Mouse (Mus musculus): ENCODE measurements around the gene Wdr25.

DNA sequence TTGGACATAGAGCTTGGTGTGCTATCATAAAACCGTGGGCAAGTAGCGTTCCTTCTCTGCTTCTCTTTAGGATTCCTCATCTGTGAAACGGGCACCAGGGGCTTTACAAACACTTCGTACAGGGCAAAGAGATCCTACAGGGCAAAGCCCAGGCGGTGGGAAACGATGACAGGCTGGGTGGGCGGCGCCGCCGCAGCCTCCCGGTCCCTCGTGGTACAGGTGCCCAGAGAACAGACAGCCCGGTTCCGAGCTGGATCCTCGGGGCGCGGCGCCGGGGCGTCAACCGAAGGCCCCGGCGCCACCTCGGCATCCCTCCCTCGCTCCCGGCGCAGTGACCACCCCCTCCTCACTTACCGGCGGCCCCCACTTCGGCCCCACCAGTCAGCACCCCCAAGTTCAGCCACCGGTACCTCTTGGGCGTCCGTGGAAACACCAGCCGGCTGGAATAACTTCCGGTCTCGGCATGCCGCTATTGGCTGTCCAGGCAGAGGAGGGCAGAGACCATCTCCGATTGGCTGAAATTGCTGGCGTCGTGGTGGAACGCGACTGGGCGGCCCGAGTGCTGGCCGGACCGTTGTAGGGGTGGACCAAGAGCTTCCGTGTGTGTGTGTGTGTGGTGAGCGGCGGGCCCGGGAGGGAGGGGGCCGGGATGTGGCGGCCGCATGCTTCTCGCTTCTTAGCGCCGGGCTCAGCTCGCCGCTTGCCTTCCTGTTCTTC is 442 bp downstream of the Wdr25 start, which contains the start of gene Wars:
- no peak for TF ChIP-seq MAFK (IDR thresholded peaks at IDR 0.05; ENCODE audit: insufficient read depth, low read depth, low read length)
- peak; percentile 83 for TF ChIP-seq CHD2 (IDR thresholded peaks at IDR 0.05; ENCODE audit: low read depth, low read length)
- TF ChIP-seq ZC3H11A (IDR thresholded peaks at IDR 0.05; ENCODE audit: borderline replicate concordance, low read depth, low read length), result no peak
- peak; percentile 85 for TF ChIP-seq HCFC1 (IDR thresholded peaks at IDR 0.05; ENCODE audit: borderline replicate concordance, insufficient read depth, low read length)
